Mouse (Mus musculus) neural tube, embryonic 11.5 days (tissue): Measurements from ENCODE around the gene Hbp1. TPM values are rescaled to one million over a fixed set of nuclear protein-coding genes. Genes with fewer than 3 reads are reported as not detected.

ENCODE experiments used
- ATAC-seq: fragments of 200-750 bp; cut with Nextera tagmentation; 2 replicates; pipeline ENCODE4 v1.8.0; 2017; ENCODE audit warnings: moderate number of reproducible peaks, mild to moderate bottlenecking, moderate TSS enrichment, moderate library complexity; ENCODE audit not compliant: insufficient read depth, low FRiP score, low TSS enrichment
- DNase-seq: peaks from one replicate; pipeline ENCODE4 v3.0.0-alpha.2; 2015; ENCODE audit warnings: low spot score
- H3K27ac ChIP-seq: fragments of 300-500 bp; sonication (generic); 2 replicates; pipeline ENCODE4 v1.5.1; 2014; ENCODE audit warnings: low read depth, mild to moderate bottlenecking, low read length
- H3K27me3 ChIP-seq: fragments of 300-500 bp; sonication (generic); 2 replicates; pipeline ENCODE4 v1.6.1; 2014; ENCODE audit warnings: mild to moderate bottlenecking, low read length, mixed read lengths; ENCODE audit not compliant: control insufficient read depth, insufficient read depth
- H3K36me3 ChIP-seq: fragments of 300-500 bp; sonication (generic); 2 replicates; pipeline ENCODE4 v1.6.1; 2014; ENCODE audit warnings: mild to moderate bottlenecking, low read length, moderate library complexity, mixed read lengths; ENCODE audit not compliant: control insufficient read depth, insufficient read depth
- H3K4me1 ChIP-seq: fragments of 300-500 bp; sonication (generic); 2 replicates; pipeline ENCODE4 v1.6.1; 2014; ENCODE audit warnings: low read length, mixed read lengths; ENCODE audit not compliant: control insufficient read depth, insufficient read depth
- H3K4me2 ChIP-seq: fragments of 300-500 bp; sonication (generic); 2 replicates; pipeline ENCODE4 v1.6.1; 2014; ENCODE audit warnings: low read depth, mild to moderate bottlenecking, moderate library complexity
- H3K4me3 ChIP-seq: fragments of 300-500 bp; sonication (generic); 2 replicates; pipeline ENCODE4 v1.5.1; 2014; ENCODE audit warnings: low read depth, low read length
- H3K9ac ChIP-seq: fragments of 300-500 bp; sonication (generic); 2 replicates; pipeline ENCODE4 v1.6.1; 2014; ENCODE audit warnings: mild to moderate bottlenecking, low read length
- H3K9me3 ChIP-seq: fragments of 300-500 bp; sonication (generic); 2 replicates; pipeline ENCODE4 v1.6.1; 2016; ENCODE audit warnings: low read length; ENCODE audit not compliant: control insufficient read depth
- WGBS: fragments of 180-500 bp; shearing (Covaris S2); extraction: QIAGEN DNeasy Blood & Tissue Kit; methylation state at CpG from one replicate; pipeline ENCODE4 v1.1.7; 2014; 5-methylcytosine and 5-hydroxymethylcytosine counted together
- polyA plus RNA-seq: library from polyadenylated mRNA; unstranded; fragments of >200 nt; fragmentation: Nextera tagmentation; extraction: Ambion mirVana; gene quantifications from 2 replicates; pipeline ENCODE4 v1.2.1, GENCODE M21; 2014

Gene Hbp1
- polyA plus RNA-seq, 1 experiment from 2014 or later, result 100 TPM

- no peak overlapping the region for H3K27ac ChIP-seq
- H3K4me2 ChIP-seq, result no peak overlapping the region
- H3K4me3 ChIP-seq, result no peak overlapping the region
- H3K4me1 ChIP-seq, result no peaks in the 10 kb centered on the region
- WGBS, result 98% methylated on average over 2 of the region's 2 CpGs
- no peaks in the 10 kb centered on the region for H3K9me3 ChIP-seq
- peaks cover 2% of the 10 kb centered on the region; the same call in 1 of the 2 replicates for H3K36me3 ChIP-seq
- H3K9ac ChIP-seq, result no peak overlapping the region
- ATAC-seq (no peak), DNase-seq (no peak)
- H3K27me3 ChIP-seq, result no peaks in the 10 kb centered on the region
Measured at GRCm38 (mm10) chr12:31944405-31944804, 5.9 kb downstream of the Hbp1 start.

GRCm38 (mm10) chr12:31943020-31943654 is 7.2 kb downstream of the Hbp1 start:
- H3K4me3 ChIP-seq, result no peak overlapping the region
- ATAC-seq, result no peak
- no peak overlapping the region for H3K9ac ChIP-seq
- DNase-seq, result no peak
- H3K27ac ChIP-seq, result no peak overlapping the region
- H3K9me3 ChIP-seq, result no peaks in the 10 kb centered on the region
- H3K27me3 ChIP-seq, result no peaks in the 10 kb centered on the region
- WGBS, result 93% methylated on average over 4 of the region's 4 CpGs
- peaks cover 2% of the 10 kb centered on the region; the same call in 1 of the 2 replicates for H3K36me3 ChIP-seq
- no peaks in the 10 kb centered on the region for H3K4me1 ChIP-seq
- H3K4me2 ChIP-seq, result no peak overlapping the region

GRCm38 (mm10) chr12:31939026-31939425 is 11.3 kb downstream of the Hbp1 start:
- Histone ChIP-seq H3K9ac (no peak overlapping the region), H3K27me3 (no peaks in the 10 kb centered on the region), H3K4me3 (no peak overlapping the region), H3K9me3 (no peaks in the 10 kb centered on the region), H3K4me1 (no peaks in the 10 kb centered on the region), H3K27ac (no peak overlapping the region), H3K4me2 (no peak overlapping the region), H3K36me3 (peaks cover 5% of the 10 kb centered on the region; the same call in 1 of the 2 replicates)
- ATAC-seq (no peak), DNase-seq (no peak)

- no peaks in the 10 kb centered on the region for H3K9me3 ChIP-seq
- ATAC-seq (no peak), DNase-seq (no peak)
- H3K4me1 ChIP-seq, result no peaks in the 10 kb centered on the region
- H3K27me3 ChIP-seq, result no peaks in the 10 kb centered on the region
- no peak overlapping the region for H3K4me2 ChIP-seq
- WGBS, result 89% methylated on average over 4 of the region's 4 CpGs
- no peak overlapping the region for H3K9ac ChIP-seq
- H3K4me3 ChIP-seq, result no peak overlapping the region
- H3K27ac ChIP-seq, result no peak overlapping the region
- H3K36me3 ChIP-seq, result peaks cover 5% of the 10 kb centered on the region; the same call in 1 of the 2 replicates
Measured at GRCm38 (mm10) chr12:31938391-31938997, 11.8 kb downstream of the Hbp1 start.

GRCm38 (mm10) chr12:31937613-31938012 is 12.7 kb downstream of the Hbp1 start:
- Histone ChIP-seq H3K4me3 (no peak overlapping the region), H3K4me1 (no peaks in the 10 kb centered on the region), H3K36me3 (peaks cover 5% of the 10 kb centered on the region; the same call in 1 of the 2 replicates), H3K27ac (no peak overlapping the region), H3K9me3 (no peaks in the 10 kb centered on the region), H3K27me3 (no peaks in the 10 kb centered on the region), H3K9ac (no peak overlapping the region), H3K4me2 (no peak overlapping the region)
- ATAC-seq, result no peak
- no peak for DNase-seq
- 94% methylated on average over 3 of the region's 3 CpGs for WGBS

- Histone ChIP-seq H3K27me3 (no peaks in the 10 kb centered on the region), H3K36me3 (peaks cover 5% of the 10 kb centered on the region; the same call in 1 of the 2 replicates), H3K27ac (no peak overlapping the region), H3K9me3 (no peaks in the 10 kb centered on the region), H3K4me2 (no peak overlapping the region), H3K4me3 (no peak overlapping the region), H3K4me1 (no peaks in the 10 kb centered on the region), H3K9ac (no peak overlapping the region)
- no peak for ATAC-seq
- whole genome bisulfite sequencing, result 35% methylated on average over 6 of the region's 6 CpGs
- no peak for DNase-seq
Measured at GRCm38 (mm10) chr12:31936657-31937300, 13.6 kb downstream of the Hbp1 start.

- H3K4me3 ChIP-seq, result no peak overlapping the region
- H3K4me2 ChIP-seq, result no peak overlapping the region
- H3K27ac ChIP-seq, result no peak overlapping the region
- DNase-seq (no peak), ATAC-seq (no peak)
- no peaks in the 10 kb centered on the region for H3K27me3 ChIP-seq
- H3K9me3 ChIP-seq, result no peaks in the 10 kb centered on the region
- WGBS, result 97% methylated on average over 3 of the region's 3 CpGs
- H3K9ac ChIP-seq, result no peak overlapping the region
- H3K4me1 ChIP-seq, result no peaks in the 10 kb centered on the region
- H3K36me3 ChIP-seq, result peaks cover 3% of the 10 kb centered on the region; the same call in 1 of the 2 replicates
Measured at GRCm38 (mm10) chr12:31931818-31932217, 18.5 kb downstream of the Hbp1 start.

- H3K27ac ChIP-seq, result no peak overlapping the region
- no peaks in the 10 kb centered on the region for H3K4me1 ChIP-seq
- 92% methylated on average over 3 of the region's 3 CpGs for WGBS
- H3K27me3 ChIP-seq, result no peaks in the 10 kb centered on the region
- no peak overlapping the region for H3K4me3 ChIP-seq
- H3K9ac ChIP-seq, result no peak overlapping the region
- peaks cover 4% of the 10 kb centered on the region; the same call in 1 of the 2 replicates for H3K36me3 ChIP-seq
- H3K9me3 ChIP-seq, result no peaks in the 10 kb centered on the region
- ATAC-seq, result no peak
- H3K4me2 ChIP-seq, result no peak overlapping the region
- DNase-seq, result no peak
Measured at GRCm38 (mm10) chr12:31928498-31928897, 21.8 kb downstream of the Hbp1 start.
